Mouse (Mus musculus) forebrain, embryonic 14.5 days (tissue): ENCODE measurements around the gene Acss3. TPM values are rescaled to one million over a fixed set of nuclear protein-coding genes. Genes with fewer than 3 reads are reported as not detected.

ENCODE experiments used
- ATAC-seq: fragments of 200-750 bp; cut with Nextera tagmentation; 2 replicates; pipeline ENCODE4 v1.8.0; 2017; ENCODE audit warnings: mild to moderate bottlenecking, moderate library complexity
- DNase-seq: peaks from one replicate; pipeline ENCODE4 v3.0.0-alpha.2; 2015; ENCODE audit warnings: low spot score
- H3K27ac ChIP-seq: fragments of 300-500 bp; sonication (generic); 2 replicates; pipeline ENCODE4 v1.5.1; 2014; ENCODE audit warnings: low read depth, mild to moderate bottlenecking, control low read depth, low read length, moderate library complexity
- H3K27me3 ChIP-seq: fragments of 300-500 bp; sonication (generic); replicated peaks from 2 replicates; pipeline ENCODE4 v1.6.1; 2014; ENCODE audit warnings: low read length, control low read depth, mixed read lengths; ENCODE audit not compliant: control insufficient read depth, insufficient read depth
- H3K36me3 ChIP-seq: fragments of 300-500 bp; sonication (generic); 2 replicates; pipeline ENCODE4 v1.6.1; 2014; ENCODE audit warnings: low read length, control low read depth; ENCODE audit not compliant: control insufficient read depth, insufficient read depth
- H3K4me1 ChIP-seq: fragments of 300-500 bp; sonication (generic); 2 replicates; pipeline ENCODE4 v1.6.1; 2014; ENCODE audit warnings: antibody characterized with exemption, low read length, control low read depth; ENCODE audit not compliant: control insufficient read depth, insufficient read depth
- H3K4me2 ChIP-seq: fragments of 300-500 bp; sonication (generic); 2 replicates; pipeline ENCODE4 v1.6.1; 2014; ENCODE audit warnings: mild to moderate bottlenecking, control low read depth, low read length
- H3K4me3 ChIP-seq: fragments of 300-500 bp; sonication (generic); 2 replicates; pipeline ENCODE4 v1.5.1; 2014; ENCODE audit warnings: low read depth, low read length, control low read depth
- H3K9ac ChIP-seq: fragments of 300-500 bp; sonication (generic); 2 replicates; pipeline ENCODE4 v1.6.1; 2014; ENCODE audit warnings: mild to moderate bottlenecking, low read length, control low read depth, moderate library complexity
- H3K9me3 ChIP-seq: fragments of 300-500 bp; sonication (generic); replicated peaks from 2 replicates; pipeline ENCODE4 v1.6.1; 2016; ENCODE audit warnings: low read length, control low read depth, mixed read lengths; ENCODE audit not compliant: control insufficient read depth
- WGBS: fragments of 180-500 bp; shearing (Covaris S2); extraction: QIAGEN DNeasy Blood & Tissue Kit; methylation state at CpG from one replicate; pipeline ENCODE4 v1.1.7; 2014; 5-methylcytosine and 5-hydroxymethylcytosine counted together
- polyA plus RNA-seq: library from polyadenylated mRNA; unstranded; fragments of >200 nt; fragmentation: Nextera tagmentation; extraction: Ambion mirVana; gene quantifications from 2 replicates; pipeline ENCODE4 v1.2.1, GENCODE M21; 2014

Acss3 gene
- polyA plus RNA-seq, 1 experiment from 2014 or later: 0.55 TPM

DNA sequence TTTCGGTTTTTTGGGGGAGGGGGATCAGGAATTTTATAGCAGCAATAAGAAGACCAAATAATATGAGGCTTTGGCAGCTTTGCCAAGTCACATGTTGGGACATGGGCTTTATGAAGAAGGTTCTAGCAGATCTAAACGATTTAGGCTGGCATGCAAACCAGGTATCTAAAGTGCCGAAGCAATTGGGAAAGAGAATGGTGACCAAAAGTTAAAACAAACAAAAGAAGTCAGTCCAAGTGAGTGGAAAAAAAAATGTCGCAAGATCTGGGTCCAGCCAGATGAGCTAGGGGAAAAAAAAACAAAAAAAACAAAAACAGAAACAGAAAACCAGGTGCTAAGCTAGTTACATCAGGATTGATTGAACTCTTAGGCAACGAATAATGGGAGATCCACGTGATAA is 83.1 kb downstream of the Acss3 start:
- H3K9me3 ChIP-seq: no peaks in the 10 kb centered on the region
- H3K4me3 ChIP-seq: no peak overlapping the region
- no peak for ATAC-seq
- DNase-seq: no peak
- no peaks in the 10 kb centered on the region for H3K27me3 ChIP-seq
- no peaks in the 10 kb centered on the region for H3K36me3 ChIP-seq
- WGBS: 86% methylated on average over 6 of the region's 6 CpGs
- H3K4me2 ChIP-seq: no peak overlapping the region
- H3K9ac ChIP-seq: no peak overlapping the region
- no peaks in the 10 kb centered on the region for H3K4me1 ChIP-seq
- H3K27ac ChIP-seq: no peak overlapping the region

DNA sequence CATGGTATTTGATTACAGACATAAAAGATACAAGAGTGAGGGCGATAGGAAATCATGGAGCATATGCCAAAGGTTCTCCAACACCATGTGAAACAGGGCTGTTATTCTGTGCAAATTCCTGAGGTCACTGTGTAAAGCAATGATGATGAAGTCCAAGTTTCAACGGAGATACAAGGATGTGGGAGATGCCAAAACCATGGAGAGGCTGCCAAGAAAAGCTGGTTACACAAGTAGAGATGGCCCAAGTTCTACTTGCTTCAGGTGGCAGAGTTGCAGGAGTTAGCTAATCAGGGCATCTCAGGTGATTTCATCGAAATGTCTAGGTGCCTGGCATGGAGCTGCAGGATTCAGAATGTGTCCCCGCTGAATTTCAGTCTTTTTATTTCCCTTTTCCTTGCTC is 84.3 kb downstream of the Acss3 start:
- no peak overlapping the region for H3K4me2 ChIP-seq
- no peaks in the 10 kb centered on the region for H3K4me1 ChIP-seq
- no peaks in the 10 kb centered on the region for H3K27me3 ChIP-seq
- DNase-seq: no peak
- no peak for ATAC-seq
- WGBS: 94% methylated on average over 4 of the region's 4 CpGs
- H3K9ac ChIP-seq: no peak overlapping the region
- no peaks in the 10 kb centered on the region for H3K36me3 ChIP-seq
- no peak overlapping the region for H3K27ac ChIP-seq
- H3K4me3 ChIP-seq: no peak overlapping the region
- no peaks in the 10 kb centered on the region for H3K9me3 ChIP-seq

DNA sequence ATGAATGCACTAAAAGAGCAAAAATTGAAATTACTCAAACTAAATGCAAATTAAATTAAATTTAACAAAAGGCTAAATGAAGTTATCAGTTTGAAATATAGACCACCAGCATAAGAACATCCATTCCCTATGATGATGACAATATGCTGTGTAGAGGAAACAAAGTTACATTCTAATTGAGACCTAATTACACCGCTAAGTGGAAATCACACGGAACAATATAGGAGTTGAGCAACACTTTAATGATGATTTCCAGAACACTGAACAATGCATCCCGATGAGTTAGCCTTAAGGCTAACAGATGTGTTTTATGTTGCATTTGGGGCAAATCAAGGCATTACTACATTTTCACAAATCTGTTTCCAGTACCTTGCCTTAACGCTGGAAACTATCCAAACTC is 99.2 kb downstream of the Acss3 start:
- ATAC-seq (no peak), DNase-seq (no peak)
- no peak overlapping the region for H3K27ac ChIP-seq
- H3K4me1 ChIP-seq: no peaks in the 10 kb centered on the region
- 83% methylated on average over 4 of the region's 4 CpGs for WGBS
- no peak overlapping the region for H3K9ac ChIP-seq
- no peak overlapping the region for H3K4me2 ChIP-seq
- no peaks in the 10 kb centered on the region for H3K36me3 ChIP-seq
- no peaks in the 10 kb centered on the region for H3K27me3 ChIP-seq
- H3K9me3 ChIP-seq: no peaks in the 10 kb centered on the region
- no peak overlapping the region for H3K4me3 ChIP-seq

DNA sequence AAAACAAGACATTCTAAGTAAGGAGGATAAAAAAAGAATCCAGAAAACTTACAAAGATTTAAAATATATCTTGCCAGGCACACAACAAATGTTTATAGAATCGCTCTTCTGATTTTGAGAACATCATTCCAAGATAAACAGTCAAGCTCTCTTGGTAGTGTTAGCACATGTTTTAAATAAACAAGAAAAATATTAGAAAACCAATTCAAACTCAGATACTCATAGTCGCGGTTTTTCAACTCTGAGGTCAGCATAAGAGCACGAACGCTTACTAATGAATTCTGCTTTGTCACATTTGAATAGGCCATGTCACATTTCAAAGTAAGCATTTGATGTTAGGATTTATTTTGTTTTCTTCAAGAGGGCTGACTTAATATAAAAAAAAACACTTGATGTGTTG is 102.3 kb downstream of the Acss3 start:
- Histone ChIP-seq H3K4me1 (no peaks in the 10 kb centered on the region), H3K4me3 (no peak overlapping the region), H3K9ac (no peak overlapping the region), H3K4me2 (no peak overlapping the region), H3K9me3 (no peaks in the 10 kb centered on the region), H3K36me3 (no peaks in the 10 kb centered on the region), H3K27ac (no peak overlapping the region), H3K27me3 (no peaks in the 10 kb centered on the region)
- WGBS: 84% methylated on average over 5 of the region's 5 CpGs
- DNase-seq: no peak
- no peak for ATAC-seq

DNA sequence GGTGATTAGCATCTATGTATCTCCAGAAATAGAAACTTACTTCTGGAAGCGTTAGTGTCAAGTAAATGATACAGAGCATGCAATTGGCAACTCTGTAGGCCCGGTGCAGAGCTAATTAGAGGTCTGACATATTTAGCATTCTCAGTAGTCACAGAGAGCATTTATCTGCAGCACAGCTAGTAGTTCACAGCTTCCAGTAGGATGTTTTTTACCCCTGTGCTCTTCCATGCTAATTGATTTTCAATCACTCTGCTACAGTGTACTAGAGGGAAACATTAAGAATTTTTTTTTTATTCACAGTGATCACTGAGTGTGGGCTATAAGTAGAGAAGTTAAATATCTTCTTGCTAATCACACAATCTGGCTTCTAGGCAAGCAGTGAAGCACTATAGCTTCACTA is 112.3 kb downstream of the Acss3 start:
- ATAC-seq: no peak

DNA sequence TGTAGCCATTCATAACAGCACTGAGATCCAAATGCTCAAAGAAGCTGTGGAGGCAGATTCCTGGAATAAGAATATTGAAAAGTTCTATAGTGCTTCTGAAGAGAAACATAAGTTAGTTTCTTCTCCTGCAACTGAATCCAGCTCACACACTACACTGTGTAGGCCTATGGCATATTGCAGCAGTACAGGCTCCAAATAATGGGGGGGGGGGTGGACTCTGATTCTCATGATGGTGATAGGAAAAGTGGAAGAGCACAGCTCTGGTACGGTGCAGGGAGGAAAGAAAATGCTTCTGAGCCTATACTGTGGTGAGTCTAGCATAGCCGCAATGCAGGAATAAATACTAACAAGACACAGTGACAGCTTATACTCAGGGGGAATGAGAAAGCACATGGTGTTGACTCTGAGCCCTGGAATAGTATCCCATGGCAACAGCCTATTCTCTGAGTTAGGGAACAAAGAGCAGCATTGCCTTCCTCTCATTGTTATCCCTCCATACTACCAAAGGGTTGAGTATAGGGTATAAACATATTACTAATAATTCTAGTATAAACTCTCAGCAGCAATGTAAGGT is 125.3 kb downstream of the Acss3 start:
- H3K4me3 ChIP-seq: no peak overlapping the region
- ATAC-seq (0 out of 2 replicates have a peak, but pooled peaks have one; percentile 29), DNase-seq (no peak)
- H3K4me1 ChIP-seq: no peaks in the 10 kb centered on the region
- no peak overlapping the region for H3K9ac ChIP-seq
- H3K27me3 ChIP-seq: no peaks in the 10 kb centered on the region
- WGBS: 91% methylated on average over 2 of the region's 2 CpGs
- no peaks in the 10 kb centered on the region for H3K36me3 ChIP-seq
- H3K4me2 ChIP-seq: no peak overlapping the region
- no peak overlapping the region for H3K27ac ChIP-seq
- H3K9me3 ChIP-seq: no peaks in the 10 kb centered on the region

More for the DNA sequence above, 112.3 kb downstream of the Acss3 start:
- H3K27ac ChIP-seq: no peak overlapping the region
- H3K9me3 ChIP-seq: no peaks in the 10 kb centered on the region
- no peak overlapping the region for H3K4me2 ChIP-seq
- WGBS: 61% methylated on average over 2 of the region's 2 CpGs
- no peaks in the 10 kb centered on the region for H3K36me3 ChIP-seq
- no peak overlapping the region for H3K9ac ChIP-seq
- no peaks in the 10 kb centered on the region for H3K27me3 ChIP-seq
- DNase-seq: no peak
- no peaks in the 10 kb centered on the region for H3K4me1 ChIP-seq
- no peak overlapping the region for H3K4me3 ChIP-seq

DNA sequence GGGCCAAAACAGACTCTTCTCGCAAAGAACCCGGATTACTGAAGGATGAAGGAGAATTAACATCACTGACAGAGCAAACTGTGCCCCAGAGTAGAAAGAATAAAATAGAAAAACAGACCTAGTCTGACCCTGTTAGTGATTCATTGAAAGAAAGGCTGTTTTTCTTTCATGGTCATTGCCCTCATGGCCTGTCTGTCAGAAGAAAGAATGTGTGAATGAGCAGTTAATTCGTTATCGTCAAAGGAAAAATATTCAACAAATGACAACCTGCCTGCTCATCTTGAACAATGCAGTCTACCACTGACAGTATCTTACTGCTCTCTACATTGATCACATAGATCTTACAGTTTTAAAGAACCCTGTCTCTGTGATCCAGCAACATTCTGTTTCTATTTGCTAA is 134.0 kb downstream of the Acss3 start:
- no peak overlapping the region for H3K9ac ChIP-seq
- H3K27ac ChIP-seq: no peak overlapping the region
- WGBS: 66% methylated on average over 4 of the region's 4 CpGs

DNA sequence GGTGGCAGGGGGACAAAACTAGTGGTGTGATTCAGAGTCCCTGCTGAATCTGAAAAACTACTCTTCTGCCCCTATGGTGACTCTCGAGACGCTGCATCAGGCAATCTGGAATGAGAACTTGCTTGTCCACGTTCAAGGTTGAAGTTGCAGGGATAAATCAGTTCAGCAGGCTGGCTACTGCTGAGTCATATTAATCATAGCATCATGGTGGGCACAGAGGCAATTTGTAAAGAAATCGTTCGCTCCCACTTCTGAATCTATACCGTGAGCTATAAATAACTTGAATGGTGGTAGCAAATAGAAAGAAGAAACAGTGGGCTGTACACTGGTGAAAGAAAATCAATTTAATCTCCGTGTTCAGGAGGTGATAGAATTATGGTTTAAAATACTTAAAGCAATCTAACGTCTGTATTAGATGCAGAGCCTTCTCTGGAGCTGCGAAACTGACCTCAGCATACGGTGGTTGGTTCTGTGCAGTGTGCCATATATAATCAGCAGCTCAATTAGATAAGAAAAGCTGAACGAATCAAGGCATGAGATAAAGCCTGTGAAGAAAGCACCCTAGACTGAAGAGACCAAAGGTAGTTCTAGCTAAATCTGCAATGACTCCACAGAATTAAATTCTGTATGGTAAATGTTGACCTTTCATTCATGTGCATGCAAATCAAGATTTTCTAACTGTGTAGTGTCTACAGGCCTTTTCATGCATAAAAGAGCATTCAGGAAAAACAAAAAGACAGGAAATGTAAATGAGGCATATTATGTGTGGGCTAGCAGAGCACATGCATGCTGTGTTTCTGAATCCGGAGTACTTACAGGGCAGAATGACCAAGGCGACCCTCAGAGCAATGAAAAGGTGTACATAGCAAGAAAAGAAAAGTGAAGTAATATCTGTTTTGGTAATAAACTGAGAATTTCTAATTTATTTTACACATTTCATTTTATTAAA is 148.0 kb downstream of the Acss3 start:
- H3K36me3 ChIP-seq: no peaks in the 10 kb centered on the region
- peak; percentile 31 for DNase-seq
- 29% methylated on average over 13 of the region's 13 CpGs for WGBS
- peak overlapping the region; percentile 7; the same call in 1 of the 2 replicates for H3K4me2 ChIP-seq
- peaks cover 11% of the 10 kb centered on the region; the same call in 1 of the 2 replicates for H3K4me1 ChIP-seq
- no peaks in the 10 kb centered on the region for H3K9me3 ChIP-seq
- no peak overlapping the region for H3K9ac ChIP-seq
- no peaks in the 10 kb centered on the region for H3K27me3 ChIP-seq
- no peak overlapping the region for H3K27ac ChIP-seq
- no peak overlapping the region for H3K4me3 ChIP-seq
- ATAC-seq: peak; percentile 80

More for the DNA sequence above, 134.0 kb downstream of the Acss3 start:
- no peak overlapping the region for H3K4me2 ChIP-seq
- H3K9me3 ChIP-seq: no peaks in the 10 kb centered on the region
- no peaks in the 10 kb centered on the region for H3K27me3 ChIP-seq
- H3K4me3 ChIP-seq: no peak overlapping the region
- DNase-seq: no peak
- H3K36me3 ChIP-seq: no peaks in the 10 kb centered on the region
- no peaks in the 10 kb centered on the region for H3K4me1 ChIP-seq
- no peak for ATAC-seq

DNA sequence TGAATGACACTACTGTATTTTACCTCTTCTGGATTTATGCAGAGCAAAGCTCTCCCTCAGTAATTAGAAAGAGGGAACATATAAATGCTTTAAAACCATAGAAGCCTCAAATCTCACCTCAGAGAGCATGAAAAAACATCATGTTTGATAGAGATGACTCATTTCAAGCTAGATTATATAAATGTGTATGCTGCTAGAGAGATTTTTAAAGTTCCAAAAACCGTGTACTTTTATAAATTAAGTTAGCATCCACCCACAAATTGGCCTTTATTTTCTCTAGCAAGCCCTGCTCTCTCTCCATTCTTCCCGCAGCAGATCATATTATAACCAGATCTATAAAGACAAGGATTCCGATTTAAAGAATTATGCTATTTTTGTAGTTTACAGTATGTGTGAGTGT is 164.4 kb downstream of the Acss3 start:
- H3K27me3 ChIP-seq: no peaks in the 10 kb centered on the region
- ATAC-seq: no peak
- 86% methylated on average over 3 of the region's 3 CpGs for WGBS
- no peak for DNase-seq
- no peak overlapping the region for H3K9ac ChIP-seq
- no peak overlapping the region for H3K4me2 ChIP-seq
- H3K9me3 ChIP-seq: no peaks in the 10 kb centered on the region
- no peaks in the 10 kb centered on the region for H3K36me3 ChIP-seq
- peaks cover 4% of the 10 kb centered on the region; the same call in 1 of the 2 replicates for H3K4me1 ChIP-seq
- H3K4me3 ChIP-seq: no peak overlapping the region
- no peak overlapping the region for H3K27ac ChIP-seq
